In genomic region chr10:128048157-128048556, GRCm38 (mm10) we compare ENCODE assay signal across 42 mouse cellular contexts. TPM values are rescaled to one million over a fixed set of nuclear protein-coding genes. Genes with fewer than 3 reads are reported as not detected.
"Had no signal": no experiment of that assay in that cellular context is flagged by ENCODE, and none has a peak within 500 bp of the region (broad histone marks: within the 10 kb centered on the region; RNA-seq: fewer than 3 reads in every experiment).

No protein-coding gene starts in this region.

- H3K4me3 ChIP-seq: heart, embryonic 10.5 days; heart, embryonic 12.5 days; heart, embryonic 13.5 days; heart, embryonic 15.5 days; hindbrain, embryonic 10.5 days; hindbrain, embryonic 12.5 days; hindbrain, embryonic 13.5 days; hindbrain, embryonic 15.5 days; intestine, embryonic 15.5 days; kidney, embryonic 15.5 days; layer of hippocampus, adult 2 months had no signal

- DNase-seq: heart, postnatal 10 days; heart, postnatal 14 days; heart, postnatal 36 days; heart, postnatal 4 days; kidney, adult 11 months; kidney, adult 18-20 months; kidney, adult 2 months; kidney, adult 8-10 months; kidney, adult 9 months; kidney, postnatal 10 days; kidney, postnatal 14 days; kidney, postnatal 25 days; kidney, postnatal 36 days; kidney, postnatal 4 days; layer of hippocampus, adult 9-11 months; layer of hippocampus, postnatal 36 days had no signal

- H3K27me3 ChIP-seq: heart, embryonic 12.5 days; heart, embryonic 13.5 days; heart, embryonic 15.5 days; hindbrain, embryonic 12.5 days; hindbrain, embryonic 13.5 days; hindbrain, embryonic 15.5 days; intestine, embryonic 15.5 days; kidney, embryonic 15.5 days had no signal

- H3K27ac ChIP-seq: heart, embryonic 10.5 days; heart, embryonic 13.5 days; heart, embryonic 15.5 days; hindbrain, embryonic 10.5 days; hindbrain, embryonic 12.5 days; hindbrain, embryonic 13.5 days; hindbrain, embryonic 14.5 days; hindbrain, embryonic 15.5 days; hindbrain, postnatal 0 days; intestine, embryonic 15.5 days; kidney, embryonic 15.5 days; kidney, postnatal 0 days; layer of hippocampus, adult 2 months had no signal

- H3K9ac ChIP-seq: heart, embryonic 12.5 days; heart, embryonic 13.5 days; heart, embryonic 15.5 days; hindbrain, embryonic 12.5 days; hindbrain, embryonic 13.5 days; hindbrain, embryonic 14.5 days; hindbrain, embryonic 15.5 days; intestine, embryonic 15.5 days; kidney, embryonic 15.5 days had no signal

- H3K9me3 ChIP-seq: heart, embryonic 10.5 days; heart, embryonic 12.5 days; heart, embryonic 13.5 days; heart, embryonic 15.5 days; hindbrain, embryonic 10.5 days; hindbrain, embryonic 12.5 days; hindbrain, embryonic 13.5 days; hindbrain, embryonic 15.5 days; intestine, embryonic 15.5 days; kidney, embryonic 15.5 days had no signal

- H3K4me2 ChIP-seq: heart, embryonic 11.5 days; heart, embryonic 12.5 days; heart, embryonic 13.5 days; heart, embryonic 15.5 days; hindbrain, embryonic 12.5 days; hindbrain, embryonic 13.5 days; hindbrain, embryonic 14.5 days; hindbrain, embryonic 15.5 days; intestine, embryonic 15.5 days; kidney, embryonic 15.5 days had no signal

- ATAC-seq: hindbrain, embryonic 16.5 days; hindbrain, postnatal 0 days; inflammation-experienced regulatory T-cells, adult 6 months; intestine, embryonic 15.5 days; intestine, embryonic 16.5 days; intestine, postnatal 0 days had no signal

RNA-seq across cellular contexts. Expression of gene Hsd17b6, which starts 40.7 kb away (rescaled TPM):
- polyA plus RNA-seq: heart, embryonic 10.5 days; heart, embryonic 11.5 days; heart, embryonic 12.5 days; heart, embryonic 13.5 days; heart, embryonic 14.5 days; heart, embryonic 15.5 days; heart, embryonic 16.5 days; heart, postnatal 0 days; hindbrain, embryonic 10.5 days; hindbrain, embryonic 11.5 days; hindbrain, embryonic 12.5 days; hindbrain, embryonic 13.5 days; hindbrain, embryonic 14.5 days; hindbrain, embryonic 15.5 days; hindbrain, embryonic 16.5 days; hindbrain, postnatal 0 days; inflammation-experienced regulatory T-cells, adult 6 months; intestine, embryonic 14.5 days; kidney, adult 2 months; kidney, embryonic 14.5 days; kidney, embryonic 15.5 days; kidney, embryonic 16.5 days; kidney, postnatal 0 days had no signal
